Mouse (Mus musculus) macrophage (primary cell): ENCODE data around the gene Ssu2. TPM values are rescaled to one million over a fixed set of nuclear protein-coding genes. Genes with fewer than 3 reads are reported as not detected.

Source experiments
- H3K27ac ChIP-seq: fragments of 350-480 bp; formaldehyde crosslinking; 2 replicates; pipeline ENCODE4 v1.9.0; 2021
- H3K36me3 ChIP-seq: fragments of 350-480 bp; formaldehyde crosslinking; 2 replicates; pipeline ENCODE4 v1.9.0; 2021; ENCODE audit errors: inconsistent target
- H3K4me3 ChIP-seq: fragments of 350-480 bp; formaldehyde crosslinking; 2 replicates; pipeline ENCODE4 v1.9.0; 2021; ENCODE audit errors: inconsistent target
- H3K79me2 ChIP-seq: fragments of 350-480 bp; formaldehyde crosslinking; 2 replicates; pipeline ENCODE4 v1.9.0; 2021; ENCODE audit errors: inconsistent target
- WGBS: methylation state at CpG from one replicate; pipeline ENCODE4 v1.1.7; 2026; ENCODE audit warnings: inconsistent platforms; ENCODE audit not compliant: missing documents; 5-methylcytosine and 5-hydroxymethylcytosine counted together
- polyA plus RNA-seq: library from polyadenylated mRNA; stranded (reverse); fragments of 250-400 nt; gene quantifications from 3 replicates; pipeline ENCODE4 v1.2.4, GENCODE M21; 2018; ENCODE audit warnings: inconsistent platforms

Ssu2 gene
- polyA plus RNA-seq, 1 experiment from 2014 or later = not detected

GRCm38 (mm10) chr6:112320679-112321078 is 67.1 kb downstream of the Ssu2 start:
- H3K27ac ChIP-seq = no peak overlapping the region
- H3K4me3 ChIP-seq = no peak overlapping the region
- H3K79me2 ChIP-seq = no peaks in the 10 kb centered on the region
- no peaks in the 10 kb centered on the region for H3K36me3 ChIP-seq
- WGBS = 69% methylated on average over 5 of the region's 5 CpGs

DNA sequence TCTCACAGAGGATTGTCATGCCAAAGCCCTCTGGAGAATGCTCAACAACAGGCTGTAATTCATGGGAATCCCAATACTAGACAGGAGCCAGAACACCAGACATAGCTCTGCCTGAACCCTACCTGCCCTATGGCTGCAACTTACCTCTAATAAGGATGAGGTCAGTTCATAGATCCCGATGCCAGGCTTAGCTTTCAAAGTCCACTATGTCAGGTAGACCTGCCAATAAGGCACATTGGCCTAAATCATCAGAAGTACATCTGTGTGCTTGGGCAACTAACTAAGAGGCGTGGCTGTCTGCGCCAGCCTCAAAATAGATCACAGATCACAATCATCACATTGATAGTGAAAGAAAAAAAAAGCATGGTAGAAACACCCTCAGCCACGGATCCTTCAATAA is 68.4 kb downstream of the Ssu2 start:
- Histone ChIP-seq H3K27ac (no peak overlapping the region), H3K79me2 (no peaks in the 10 kb centered on the region), H3K36me3 (no peaks in the 10 kb centered on the region), H3K4me3 (no peak overlapping the region)
- 85% methylated on average over 4 of the region's 4 CpGs for WGBS

- 31% methylated on average over 4 of the region's 4 CpGs for WGBS
Observed at GRCm38 (mm10) chr6:112311385-112311784, 76.4 kb downstream of the Ssu2 start.

GRCm38 (mm10) chr6:112309330-112309938 is 78.4 kb downstream of the Ssu2 start:
- Histone ChIP-seq H3K79me2 (no peaks in the 10 kb centered on the region), H3K27ac (no peak overlapping the region), H3K36me3 (no peaks in the 10 kb centered on the region), H3K4me3 (no peak overlapping the region)
- WGBS = 93% methylated on average over 5 of the region's 6 CpGs

More at GRCm38 (mm10) chr6:112311385-112311784, 76.4 kb downstream of the Ssu2 start:
- Histone ChIP-seq H3K79me2 (no peaks in the 10 kb centered on the region), H3K36me3 (no peaks in the 10 kb centered on the region), H3K4me3 (no peak overlapping the region), H3K27ac (no peak overlapping the region)

Other genes starting within 250 kb of the Ssu2 start
- gene Lmcd1, start 114.3 kb downstream of the Ssu2 start, polyA plus RNA-seq = not detected in 3 replicates
- gene Cav3, start 71.5 kb upstream of the Ssu2 start, polyA plus RNA-seq = not detected in 3 replicates
- not detected in 3 replicates for gene Oxtr, start 101.9 kb upstream of the Ssu2 start, polyA plus RNA-seq